Mouse (Mus musculus) E14TG2a.4 (cell line): ENCODE data around the gene Dnttip2.

Source experiments
- CTCF ChIP-seq: conservative IDR thresholded peaks from 2 replicates; pipeline ENCODE4 v1.5.1; 2014; ENCODE audit warnings: low read length
- NANOG ChIP-seq: IDR thresholded peaks from 2 replicates; pipeline ENCODE4 v1.6.1; 2014; ENCODE audit warnings: borderline replicate concordance, low read length, mixed read lengths
- POU5F1 ChIP-seq: IDR thresholded peaks from 2 replicates; pipeline ENCODE4 v1.6.1; 2014; ENCODE audit warnings: low read length, borderline replicate concordance

DNA sequence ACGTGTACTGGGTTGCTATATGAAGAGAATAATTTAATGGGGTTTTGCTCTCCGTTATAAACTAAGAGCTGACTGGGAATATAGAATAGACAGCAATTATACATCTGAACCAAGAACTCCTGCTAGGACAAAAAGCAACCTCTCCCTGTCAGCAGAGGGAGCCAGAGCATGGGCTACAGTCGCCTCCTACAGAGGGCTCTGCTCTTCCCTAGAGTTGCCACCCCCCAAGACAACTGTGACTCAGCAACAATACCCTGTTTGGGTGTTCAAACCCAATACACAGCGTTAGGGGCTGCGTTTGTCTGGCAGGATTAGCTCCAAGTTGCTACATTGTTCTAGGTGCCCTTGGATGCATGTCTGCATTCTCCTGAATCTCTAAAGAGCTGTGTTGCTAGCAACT lies 21.3 kb downstream of the Dnttip2 start:
- TF ChIP-seq CTCF (peak; percentile 54), POU5F1 (no peak), NANOG (no peak)
